Mouse (Mus musculus) adrenal gland, adult 8-10 months (tissue): ENCODE data around the gene Prl3b1. TPM values are rescaled to one million over a fixed set of nuclear protein-coding genes. Genes with fewer than 3 reads are reported as not detected.

Source experiments
- DNase-seq: peaks from one replicate; pipeline ENCODE4 v3.0.0; 2022
- total RNA-seq, 4 experiments: library from RNA; stranded (reverse); gene quantifications; 2 replicates each; pipeline ENCODE4 v1.2.4; 2022

Gene Prl3b1
- not detected for total RNA-seq

GRCm38 (mm10) chr13:27241547-27241946 lies at the start of gene Prl3b1:
Gene Prl3b1, plus strand, starts transcription at chr13:27241847.
- no peak for DNase-seq

- DNase-seq = no peak
Measured at GRCm38 (mm10) chr13:27196359-27196758, 45.3 kb upstream of the Prl3b1 start, which contains the start of gene Prl3c1. Gene Prl3c1, plus strand, starts transcription at chr13:27196659.

GRCm38 (mm10) chr13:27259136-27259535 lies 17.5 kb downstream of the Prl3b1 start, which contains the start of gene Prl3a1:
Gene Prl3a1, plus strand, starts transcription at chr13:27259436.
- no peak for DNase-seq

Other genes starting within 250 kb of the Prl3b1 start
- gene Prl, start 184.3 kb upstream of the Prl3b1 start, total RNA-seq = not detected
- not detected for gene Prl3d1, start 147.7 kb upstream of the Prl3b1 start, total RNA-seq
- gene Prl3d2, start 120.1 kb upstream of the Prl3b1 start, total RNA-seq = not detected
- gene Prl3d3, start 85.1 kb upstream of the Prl3b1 start, total RNA-seq = not detected
- not detected for gene Prl3c1, start 45.2 kb upstream of the Prl3b1 start, total RNA-seq
- gene Prl3a1, start 17.6 kb downstream of the Prl3b1 start, total RNA-seq = not detected
- not detected for gene Prl6a1, start 70.8 kb downstream of the Prl3b1 start, total RNA-seq
- 1 to 10 TPM in 3 of 4 experiments, under 1 TPM in 1; 0.37 to 5.2 (median 3.1) TPM for gene Prl8a2, start 103.8 kb downstream of the Prl3b1 start, total RNA-seq
- gene Prl2b1, start 149.0 kb downstream of the Prl3b1 start, total RNA-seq = not detected
- gene Prl8a6, start 196.8 kb downstream of the Prl3b1 start, total RNA-seq = not detected